ENCODE assay signal across 10 mouse cellular contexts in genomic region chr4:139872595-139872994, GRCm38 (mm10). TPM values are rescaled to one million over a fixed set of nuclear protein-coding genes. Genes with fewer than 3 reads are reported as not detected.
DNase-seq lines count a peak whose midpoint lies in the region; TF ChIP-seq lines count a peak whose summit lies in the region.
"Had no signal": no experiment of that assay in that cellular context is flagged by ENCODE, and none has a peak within 500 bp of the region (broad histone marks: within the 10 kb centered on the region; RNA-seq: fewer than 3 reads in every experiment).

No protein-coding gene starts in this region.

- no peaks in the 10 kb centered on the region for H3K4me1 ChIP-seq in ES-Bruce4 (ENCODE audit: control insufficient read depth, insufficient read depth, low read length)
- H3K4me1 ChIP-seq: embryonic facial prominence, embryonic 15.5 days; megakaryocyte, embryonic 14.5 days had no signal

- no peak for TF ChIP-seq EP300 in ES-Bruce4 (IDR thresholded peaks at IDR 0.05; ENCODE audit: insufficient read depth, low read depth, low read length)

- no peak overlapping the region for H3K4me3 ChIP-seq in ES-Bruce4 (ENCODE audit: low read depth, low read length)
- H3K4me3 ChIP-seq: embryonic facial prominence, embryonic 15.5 days; megakaryocyte, embryonic 14.5 days had no signal

- intact Hi-C loops in heart, postnatal 10 days (cut with DNase I), result loop anchor here (2.0 to 10.0 kb wide), 4 partner anchors 232 to 666 kb away; no protein-coding TSS in a partner anchor
- intact Hi-C loops in left cerebral cortex, postnatal 10 days (cut with DNase I), result loop anchor here (10.0 kb wide), 1 partner anchor 802 kb away; no protein-coding TSS in a partner anchor

- no peaks in the 10 kb centered on the region for H3K9me3 ChIP-seq in ES-Bruce4 (replicated peaks; ENCODE audit: control insufficient read depth, insufficient read depth, low read length, poor library complexity, severe bottlenecking)
- H3K9me3 ChIP-seq: embryonic facial prominence, embryonic 15.5 days had no signal

- H3K27ac ChIP-seq in ES-Bruce4 (ENCODE audit: insufficient read depth, low read length), result no peak overlapping the region
- H3K27ac ChIP-seq: embryonic facial prominence, embryonic 15.5 days had no signal

- peak; percentile 98 for TF ChIP-seq CTCF in ES-Bruce4 (IDR thresholded peaks at IDR 0.05; ENCODE audit: low read depth, low read length)

- no peak for TF ChIP-seq POLR2A in ES-Bruce4 (IDR thresholded peaks at IDR 0.05; ENCODE audit: insufficient read depth, low read length)

- peak; percentile 21 to 53 for DNase-seq in heart, postnatal 10 days
- no peak for DNase-seq in heart, adult 8-10 months (ENCODE audit: low spot score)
- DNase-seq in cerebellum, postnatal 10 days, result peak; percentile 89 to 92
- peak; percentile 25 to 59 for DNase-seq in frontal cortex, postnatal 10 days (ENCODE audit: low spot score in 2 of 2)
- peak; percentile 46 to 68 for DNase-seq in left cerebral cortex, postnatal 10 days (ENCODE audit: extremely low spot score in 1 of 2, low spot score in 2 of 2)
- DNase-seq in neural tube, embryonic 10.5 days (ENCODE audit: extremely low spot score, low spot score), result peak; percentile 87
- DNase-seq in T-cell, adult 2 months (ENCODE audit: low spot score), result no peak

- no peak overlapping the region for H3K9ac ChIP-seq in ES-Bruce4 (ENCODE audit: low read depth, poor library complexity, severe bottlenecking)
- H3K9ac ChIP-seq: embryonic facial prominence, embryonic 15.5 days had no signal

- no peaks in the 10 kb centered on the region for H3K36me3 ChIP-seq in ES-Bruce4 (ENCODE audit: control insufficient read depth, insufficient read depth, low read length, poor library complexity, severe bottlenecking)
- H3K36me3 ChIP-seq: embryonic facial prominence, embryonic 15.5 days had no signal

- H3K27me3 ChIP-seq in ES-Bruce4 (ENCODE audit: control insufficient read depth, insufficient read depth, low read length, poor library complexity, severe bottlenecking), result no peaks in the 10 kb centered on the region
- H3K27me3 ChIP-seq: embryonic facial prominence, embryonic 15.5 days had no signal

RNA-seq across cellular contexts. Expression of gene Pax7, which starts 39.3 kb away (rescaled TPM):
- not detected for total RNA-seq in heart, postnatal 10 days (2021)
- not detected for total RNA-seq in heart, adult 8-10 months (2022)
- not detected in 2 replicates for polyA plus RNA-seq in ES-Bruce4 (2011; ENCODE audit: insufficient read depth, insufficient read length, low read depth, missing spikeins)
- total RNA-seq in left cerebral cortex, postnatal 10 days (2021), result not detected

Comparison
In these comparisons a context has a peak if more than half of its experiments do, and no peak if none do; other contexts are left out.
1. DNase-seq: peak in heart, postnatal 10 days (2 of 2), cerebellum, postnatal 10 days (2 of 2), frontal cortex, postnatal 10 days (2 of 2), left cerebral cortex, postnatal 10 days (2 of 2) and neural tube, embryonic 10.5 days (single experiment); none in heart, adult 8-10 months (single experiment) and T-cell, adult 2 months (single experiment).